Mouse (Mus musculus) forebrain, postnatal 0 days (tissue): Measurements from ENCODE around the gene Nos1ap. TPM values are rescaled to one million over a fixed set of nuclear protein-coding genes. Genes with fewer than 3 reads are reported as not detected.

ENCODE experiments used
- ATAC-seq: fragments of 200-750 bp; cut with Nextera tagmentation; 2 replicates; pipeline ENCODE4 v1.8.0; 2017; ENCODE audit warnings: mild to moderate bottlenecking, moderate library complexity
- DNase-seq: peaks from one replicate; pipeline ENCODE4 v3.0.0-alpha.2; 2015
- H3K27ac ChIP-seq: fragments of 300-500 bp; sonication (generic); 2 replicates; pipeline ENCODE4 v1.5.1; 2014; ENCODE audit warnings: low read depth, mild to moderate bottlenecking, antibody characterized with exemption, low read length, moderate library complexity, mixed read lengths
- H3K27me3 ChIP-seq: fragments of 300-500 bp; sonication (generic); 2 replicates; pipeline ENCODE4 v1.6.1; 2014; ENCODE audit warnings: mild to moderate bottlenecking, low read length, mixed read lengths; ENCODE audit not compliant: insufficient read depth
- H3K36me3 ChIP-seq: fragments of 300-500 bp; sonication (generic); 2 replicates; pipeline ENCODE4 v1.6.1; 2014; ENCODE audit warnings: mild to moderate bottlenecking, moderate library complexity; ENCODE audit not compliant: insufficient read depth
- H3K4me1 ChIP-seq: fragments of 300-500 bp; sonication (generic); 2 replicates; pipeline ENCODE4 v1.6.1; 2014; ENCODE audit warnings: antibody characterized with exemption; ENCODE audit not compliant: insufficient read depth
- H3K4me2 ChIP-seq: fragments of 300-500 bp; sonication (generic); 2 replicates; pipeline ENCODE4 v1.6.1; 2014; ENCODE audit warnings: low read depth, mild to moderate bottlenecking, moderate library complexity
- H3K4me3 ChIP-seq: fragments of 300-500 bp; sonication (generic); 2 replicates; pipeline ENCODE4 v1.5.1; 2014; ENCODE audit warnings: low read depth, low read length, mixed read lengths
- H3K9ac ChIP-seq: fragments of 300-500 bp; sonication (generic); 2 replicates; pipeline ENCODE4 v1.6.1; 2014; ENCODE audit warnings: mild to moderate bottlenecking
- H3K9me3 ChIP-seq: fragments of 300-500 bp; sonication (generic); 2 replicates; pipeline ENCODE4 v1.6.1; 2016; ENCODE audit warnings: low read length
- CTCF ChIP-seq: sonication (generic); IDR thresholded peaks from 2 replicates; pipeline ENCODE4 v1.5.1; 2016; ENCODE audit warnings: antibody characterized with exemption, control low read depth, low read depth
- WGBS: fragments of 180-500 bp; shearing (Covaris S2); extraction: QIAGEN DNeasy Blood & Tissue Kit; methylation state at CpG from one replicate; pipeline ENCODE4 v1.1.7; 2014; 5-methylcytosine and 5-hydroxymethylcytosine counted together
- polyA plus RNA-seq: library from polyadenylated mRNA; unstranded; fragments of >200 nt; fragmentation: Nextera tagmentation; extraction: Ambion mirVana; gene quantifications from 2 replicates; pipeline ENCODE4 v1.2.1, GENCODE M21; 2015
- total RNA-seq: library from RNA; depleted of rRNA; stranded (reverse); fragments of >200 nt; gene quantifications from 2 replicates; pipeline ENCODE4 v1.2.3, GENCODE M21; 2014

Gene Nos1ap
- total and polyA plus RNA-seq, 2 experiments from 2014 or later, result 12.4 to 14.8 TPM

DNA sequence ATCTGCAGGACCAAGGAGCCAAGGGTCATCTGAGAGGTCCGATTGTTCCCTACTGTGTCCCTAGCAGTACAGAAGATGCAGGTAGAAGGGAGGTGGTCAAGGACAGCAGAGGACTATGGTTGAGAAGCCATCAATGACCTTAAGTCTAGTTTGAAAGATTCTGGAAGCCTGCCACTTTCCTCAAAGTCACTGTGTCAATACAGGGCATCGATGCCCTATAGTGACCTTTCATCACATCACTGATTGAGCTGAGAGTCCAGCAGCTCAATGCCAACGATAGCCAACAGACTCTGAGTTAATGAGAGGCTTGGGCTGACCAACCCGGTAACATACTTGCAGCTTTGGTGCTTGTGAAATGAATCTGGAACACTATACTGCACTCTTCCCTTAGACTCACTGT lies 264.4 kb downstream of the Nos1ap start:
- Histone ChIP-seq H3K27me3 (no peaks in the 10 kb centered on the region), H3K4me2 (no peak overlapping the region), H3K4me1 (no peaks in the 10 kb centered on the region), H3K4me3 (no peak overlapping the region), H3K9ac (no peak overlapping the region), H3K27ac (no peak overlapping the region), H3K9me3 (no peaks in the 10 kb centered on the region), H3K36me3 (peaks cover 4% of the 10 kb centered on the region; the same call in 1 of the 2 replicates)
- ATAC-seq (no peak), DNase-seq (no peak)
- TF ChIP-seq CTCF, result no peak
- WGBS, result 92% methylated on average over 4 of the region's 4 CpGs

DNA sequence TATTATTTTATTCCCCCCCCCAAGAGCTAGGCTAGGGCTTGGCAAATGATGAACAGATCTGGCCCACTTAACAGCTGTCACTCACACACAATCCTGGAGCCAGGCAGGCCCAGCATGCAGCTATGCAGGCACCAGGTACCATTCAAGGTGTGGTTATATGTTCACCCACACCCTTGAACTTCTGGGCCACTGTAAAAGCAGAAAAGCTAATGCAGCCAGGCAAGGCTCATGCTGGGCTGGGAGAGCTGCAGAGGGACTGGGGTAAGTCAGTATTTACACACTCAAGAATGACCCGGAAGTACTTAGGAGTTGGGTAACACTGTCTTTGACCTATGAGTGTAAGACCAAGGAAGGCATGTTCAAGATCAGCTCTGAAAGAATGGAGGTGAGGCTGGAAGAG lies 265.3 kb downstream of the Nos1ap start:
- DNase-seq, result no peak
- no peaks in the 10 kb centered on the region for H3K27me3 ChIP-seq
- H3K36me3 ChIP-seq, result peaks cover 10% of the 10 kb centered on the region; the same call in 1 of the 2 replicates
- H3K9ac ChIP-seq, result no peak overlapping the region
- no peak overlapping the region for H3K27ac ChIP-seq
- H3K9me3 ChIP-seq, result no peaks in the 10 kb centered on the region
- 95% methylated on average over 1 of the region's 1 CpGs for WGBS
- H3K4me3 ChIP-seq, result no peak overlapping the region
- no peak for TF ChIP-seq CTCF
- no peak for ATAC-seq
- no peaks in the 10 kb centered on the region for H3K4me1 ChIP-seq
- no peak overlapping the region for H3K4me2 ChIP-seq

DNA sequence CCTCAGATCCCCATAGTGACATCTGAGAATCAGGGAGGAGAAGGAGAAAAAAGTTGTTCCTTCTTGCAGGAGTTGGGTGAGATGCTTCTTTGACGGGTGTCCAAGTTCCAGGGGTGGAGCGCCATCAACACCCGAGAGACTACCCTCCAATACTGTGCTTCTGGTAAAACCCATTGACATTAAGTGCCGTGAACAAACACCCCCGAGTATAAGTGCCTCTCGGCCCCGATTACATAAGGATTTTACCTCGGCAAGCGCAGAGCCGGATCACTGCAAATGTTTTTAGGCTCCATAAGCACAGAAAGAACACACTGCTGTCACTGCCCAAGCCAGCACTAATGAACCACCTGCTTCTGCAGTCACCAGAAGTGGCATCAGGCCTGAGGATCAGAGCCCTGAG lies 266.7 kb downstream of the Nos1ap start:
- Histone ChIP-seq H3K27me3 (no peaks in the 10 kb centered on the region), H3K4me1 (no peaks in the 10 kb centered on the region), H3K9ac (no peak overlapping the region), H3K4me3 (no peak overlapping the region), H3K36me3 (peaks cover 18% of the 10 kb centered on the region; the same call in 1 of the 2 replicates), H3K9me3 (no peaks in the 10 kb centered on the region), H3K27ac (no peak overlapping the region), H3K4me2 (no peak overlapping the region)
- 87% methylated on average over 10 of the region's 10 CpGs for WGBS
- ATAC-seq (no peak), DNase-seq (no peak)
- TF ChIP-seq CTCF, result no peak

DNA sequence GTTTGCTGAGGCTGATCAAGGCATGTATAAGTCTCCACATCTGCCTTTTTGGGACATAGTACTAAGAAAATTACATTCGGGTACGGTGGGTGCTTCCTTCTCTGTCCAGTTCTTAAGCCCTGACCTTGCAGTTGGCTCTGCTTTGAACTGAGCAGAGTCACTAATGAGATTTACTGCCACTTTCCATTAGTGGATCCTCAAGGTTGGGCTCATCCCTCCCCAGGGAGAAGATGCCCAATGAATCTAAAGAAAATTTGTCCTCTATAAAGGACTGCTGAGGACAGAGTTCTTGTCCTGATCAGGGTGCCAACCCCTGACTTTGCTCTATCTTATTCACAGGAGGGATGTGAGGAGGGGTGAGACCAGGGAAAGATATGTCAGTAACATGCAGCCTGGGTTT lies 267.6 kb downstream of the Nos1ap start:
- peaks cover 15% of the 10 kb centered on the region; the same call in 1 of the 2 replicates for H3K36me3 ChIP-seq
- ATAC-seq, result no peak
- no peak overlapping the region for H3K9ac ChIP-seq
- no peak overlapping the region for H3K4me3 ChIP-seq
- TF ChIP-seq CTCF, result no peak
- no peak for DNase-seq
- 88% methylated on average over 2 of the region's 2 CpGs for WGBS
- no peaks in the 10 kb centered on the region for H3K4me1 ChIP-seq
- H3K27ac ChIP-seq, result no peak overlapping the region
- no peaks in the 10 kb centered on the region for H3K27me3 ChIP-seq
- no peaks in the 10 kb centered on the region for H3K9me3 ChIP-seq
- no peak overlapping the region for H3K4me2 ChIP-seq

DNA sequence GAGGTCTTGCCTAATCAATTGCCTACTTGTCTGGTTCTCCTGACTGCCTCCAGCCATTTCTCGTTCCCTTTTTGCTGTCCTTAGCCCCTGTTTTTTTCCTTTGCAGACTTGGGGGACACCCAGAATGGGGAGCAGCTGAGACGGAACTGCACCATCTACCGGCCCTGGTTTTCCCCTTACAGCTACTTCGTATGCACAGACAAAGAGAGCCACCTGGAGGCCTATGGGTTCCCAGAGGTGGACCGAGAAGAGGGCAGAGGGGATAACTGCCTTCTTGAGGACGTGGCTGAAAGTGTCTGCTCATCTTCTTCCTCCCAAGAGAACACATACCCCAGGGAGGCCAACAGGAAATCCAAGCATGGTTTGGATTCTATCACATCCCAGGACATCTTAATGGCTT lies 278.2 kb downstream of the Nos1ap start:
- Histone ChIP-seq H3K9ac (no peak overlapping the region), H3K27me3 (no peaks in the 10 kb centered on the region), H3K4me2 (no peak overlapping the region), H3K4me3 (no peak overlapping the region), H3K4me1 (no peaks in the 10 kb centered on the region), H3K36me3 (no peaks in the 10 kb centered on the region), H3K27ac (no peak overlapping the region), H3K9me3 (no peaks in the 10 kb centered on the region)
- WGBS, result 87% methylated on average over 6 of the region's 6 CpGs
- no peak for DNase-seq
- no peak for TF ChIP-seq CTCF
- ATAC-seq, result no peak

DNA sequence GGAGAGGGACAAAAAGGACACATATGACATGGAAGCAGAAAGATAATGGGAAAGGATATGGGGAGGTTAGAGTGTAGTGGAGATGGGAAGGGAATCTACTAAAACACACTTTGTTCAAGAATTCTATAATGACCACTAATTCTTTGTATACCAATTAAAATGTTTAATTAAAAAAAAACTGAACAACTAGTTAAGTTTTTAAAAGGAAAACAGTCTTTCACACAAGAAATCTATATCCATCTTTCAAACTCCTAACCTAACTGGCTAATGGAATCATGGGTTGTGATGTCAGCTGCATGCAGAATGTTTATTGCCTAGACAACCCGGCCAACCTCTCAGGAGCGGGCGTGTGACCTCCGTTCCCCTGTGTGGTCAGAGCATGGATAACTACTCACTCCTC lies 281.2 kb downstream of the Nos1ap start, which contains the start of gene Spata46:
TSS of gene Spata46 (plus strand) at position 301 of the 400 bp plus-strand sequence.
- H3K4me1 ChIP-seq, result no peaks in the 10 kb centered on the region
- ATAC-seq (no peak), DNase-seq (no peak)
- H3K9me3 ChIP-seq, result no peaks in the 10 kb centered on the region
- H3K36me3 ChIP-seq, result no peaks in the 10 kb centered on the region
- H3K27me3 ChIP-seq, result no peaks in the 10 kb centered on the region
- no peak within 1 kb of the TSS for H3K27ac ChIP-seq
- no peak within 1 kb of the TSS for H3K9ac ChIP-seq
- H3K4me2 ChIP-seq, result no peak within 1 kb of the TSS
- TF ChIP-seq CTCF, result no peak
- WGBS, result 91% methylated on average over 4 of the region's 4 CpGs
- no peak within 1 kb of the TSS for H3K4me3 ChIP-seq

DNA sequence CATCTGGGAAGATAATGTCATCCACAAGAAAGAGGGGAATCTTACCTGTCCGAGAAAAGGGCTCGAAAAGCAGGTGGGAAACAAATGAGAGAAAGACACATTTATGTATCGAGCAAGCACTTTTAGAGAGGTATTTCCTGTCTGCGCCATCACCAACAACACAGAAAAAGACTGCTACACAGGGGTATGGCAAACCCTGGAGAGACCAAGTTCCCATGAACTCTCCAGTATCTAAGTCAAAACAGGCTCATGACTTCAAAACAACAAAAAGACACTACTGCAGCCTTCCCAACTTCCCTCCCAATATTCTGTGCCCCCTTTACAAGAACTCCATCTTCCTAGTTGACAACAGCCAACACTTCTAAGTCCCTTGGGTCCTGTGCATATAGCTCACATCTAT lies 283.4 kb downstream of the Nos1ap start, which contains the start of gene Gm7694:
TSS of gene Gm7694 (minus strand) at position 101 of the 400 bp plus-strand sequence.
- no peak within 1 kb of the TSS for H3K4me3 ChIP-seq
- no peaks in the 10 kb centered on the region for H3K27me3 ChIP-seq
- H3K9me3 ChIP-seq, result no peaks in the 10 kb centered on the region
- no peak within 1 kb of the TSS for H3K4me2 ChIP-seq
- no peak for TF ChIP-seq CTCF
- no peak within 1 kb of the TSS for H3K27ac ChIP-seq
- no peak for ATAC-seq
- H3K9ac ChIP-seq, result no peak within 1 kb of the TSS
- DNase-seq, result no peak
- H3K4me1 ChIP-seq, result no peaks in the 10 kb centered on the region
- no peaks in the 10 kb centered on the region for H3K36me3 ChIP-seq
- WGBS, result 97% methylated on average over 4 of the region's 4 CpGs
